Mouse (Mus musculus) bone marrow, adult 2 months (tissue): ENCODE results near the gene Hs2st1.

Experiments
- CTCF ChIP-seq: fragments of 200-500 bp; IDR thresholded peaks from 2 replicates; pipeline ENCODE4 v1.5.1; 2011; ENCODE audit warnings: low read length, control low read depth; ENCODE audit not compliant: control insufficient read depth, insufficient read depth
- POLR2A ChIP-seq: fragments of 200-500 bp; IDR thresholded peaks from 2 replicates; pipeline ENCODE4 v1.6.1; 2011; ENCODE audit warnings: low read depth, mild to moderate bottlenecking, control low read depth, low read length, borderline replicate concordance; ENCODE audit not compliant: control insufficient read depth

- TF ChIP-seq CTCF (no peak), POLR2A (no peak)
Observed at GRCm38 (mm10) chr3:144570816-144571487, 971 bp upstream of the Hs2st1 start.
